Mouse (Mus musculus) WW6 (cell line): Measurements from ENCODE around the gene Rassf10.

Experiments
- DNase-seq: peaks from one replicate; pipeline ENCODE4 v3.0.0-alpha.2; 2013; ENCODE audit warnings: low read depth, low spot score

Gene Rassf10

DNA sequence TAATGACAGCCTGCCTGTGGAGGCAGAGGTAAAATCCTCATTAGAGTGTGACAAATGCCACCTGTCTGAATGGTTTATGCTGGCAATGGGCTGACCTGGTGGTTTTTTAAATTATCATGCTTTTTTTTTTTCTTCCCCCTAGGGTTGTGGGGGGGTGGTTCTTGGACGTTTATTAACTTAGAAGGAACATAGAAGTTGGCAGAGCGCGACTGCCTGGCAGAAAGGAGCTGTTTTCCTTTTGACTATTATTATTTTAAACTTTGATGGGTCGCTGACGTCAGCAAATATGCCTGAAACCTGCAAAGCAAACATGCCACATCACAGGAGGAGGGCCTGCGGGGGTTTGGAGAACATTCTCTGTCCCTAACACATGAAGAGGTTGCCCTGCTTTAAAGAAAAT, 3.9 kb downstream of the Rassf10 start:
- DNase-seq = no peak

DNA sequence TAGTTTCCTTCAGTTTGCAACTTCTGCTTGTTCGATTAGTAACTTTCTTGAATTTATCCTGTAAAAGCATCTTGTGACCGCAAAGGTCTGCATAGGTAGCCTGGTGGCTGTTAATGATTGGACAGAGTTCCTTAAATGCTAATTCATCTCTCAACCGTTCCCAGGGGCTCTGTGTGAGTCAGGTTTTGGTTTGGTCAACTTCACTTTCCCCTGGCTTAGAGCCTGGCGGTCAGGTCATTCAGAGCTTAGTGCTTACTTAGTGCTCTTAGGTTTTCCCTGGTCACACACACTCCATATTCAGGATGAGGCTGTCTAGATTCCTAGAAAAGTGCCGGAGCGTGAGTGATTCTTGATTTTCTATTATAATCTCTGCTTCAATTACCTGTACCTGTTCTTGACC, 12.6 kb downstream of the Rassf10 start:
- no peak for DNase-seq

DNA sequence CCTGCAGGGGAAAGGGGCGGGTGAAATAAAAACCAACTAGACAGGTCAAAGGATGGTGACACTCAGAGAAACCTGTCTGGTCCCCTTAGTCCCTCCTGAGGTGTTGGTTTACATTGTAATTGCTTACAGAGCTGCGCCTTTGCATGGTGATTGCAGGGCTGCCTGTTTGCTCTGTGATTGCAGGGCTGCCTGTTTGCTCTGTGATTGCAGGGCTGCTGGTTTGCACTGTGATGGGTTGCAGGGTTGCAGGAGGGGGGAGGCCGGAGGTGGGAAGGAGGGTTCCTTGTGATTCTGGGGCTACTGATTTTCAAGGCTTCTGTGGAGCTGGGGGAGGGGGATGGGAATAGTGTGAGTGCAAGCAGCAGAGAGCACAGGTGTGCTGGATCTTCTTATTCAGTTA, 13.0 kb downstream of the Rassf10 start:
- DNase-seq = no peak

DNA sequence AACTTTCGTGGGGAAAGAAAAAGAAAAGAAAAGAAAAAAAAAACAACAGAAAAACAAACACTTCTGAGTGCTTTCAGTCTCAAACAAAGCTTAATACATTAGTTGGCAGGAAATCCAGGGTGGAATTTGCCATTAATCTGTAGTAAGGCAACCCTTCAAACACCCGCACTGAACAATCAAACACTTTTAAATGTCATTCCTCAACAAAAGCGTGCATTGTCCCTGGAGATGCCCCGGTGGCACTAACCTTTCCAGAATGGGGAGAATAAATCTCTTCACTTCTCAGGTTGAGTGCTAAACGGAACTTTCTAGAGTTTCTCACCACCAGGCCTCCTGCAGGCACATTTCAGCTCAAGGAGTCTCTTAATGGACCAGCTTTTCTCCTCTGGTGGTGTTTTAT, 29.6 kb downstream of the Rassf10 start:
- DNase-seq = no peak

DNA sequence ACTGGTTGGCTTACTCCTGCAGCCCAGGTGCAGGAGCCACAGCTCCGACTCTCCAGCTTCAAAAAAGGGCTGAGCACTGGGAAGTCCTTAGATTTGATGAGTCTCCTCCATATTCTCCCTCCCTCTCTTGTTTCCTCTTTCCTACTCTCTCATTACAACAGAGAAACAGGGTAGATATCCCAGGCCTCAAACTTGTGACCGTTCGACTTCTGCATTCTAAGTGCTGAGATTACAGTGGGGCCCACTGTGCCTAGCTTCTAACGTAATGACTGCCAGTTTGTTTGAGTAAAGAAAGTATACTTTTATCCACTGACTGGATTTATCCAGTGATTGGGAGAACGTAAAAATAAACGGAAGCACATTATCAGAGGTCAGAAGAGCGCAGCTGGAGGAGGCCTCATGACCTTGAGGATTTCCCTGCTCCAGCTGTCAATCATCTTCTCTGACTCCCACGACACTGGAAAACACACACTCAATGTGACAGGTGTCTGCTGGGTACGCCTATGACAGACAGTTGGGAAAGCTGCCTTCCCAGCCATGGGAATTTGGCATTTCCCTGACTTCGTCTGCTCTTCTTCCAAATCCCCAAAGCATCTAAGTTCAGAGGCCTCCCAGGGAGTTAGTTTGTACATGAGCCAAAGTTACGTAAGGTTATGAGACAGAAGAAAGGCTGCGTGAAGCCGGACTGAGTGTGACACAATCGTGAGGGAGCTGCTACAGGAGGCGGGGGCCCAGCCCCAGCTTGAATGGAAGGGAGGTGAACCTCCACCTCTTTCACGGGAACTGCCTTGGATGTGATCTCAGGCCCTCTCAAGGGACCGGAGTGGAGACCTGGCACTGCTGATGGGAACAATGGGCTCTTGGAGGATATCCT, 31.2 kb downstream of the Rassf10 start:
- no peak for DNase-seq

DNA sequence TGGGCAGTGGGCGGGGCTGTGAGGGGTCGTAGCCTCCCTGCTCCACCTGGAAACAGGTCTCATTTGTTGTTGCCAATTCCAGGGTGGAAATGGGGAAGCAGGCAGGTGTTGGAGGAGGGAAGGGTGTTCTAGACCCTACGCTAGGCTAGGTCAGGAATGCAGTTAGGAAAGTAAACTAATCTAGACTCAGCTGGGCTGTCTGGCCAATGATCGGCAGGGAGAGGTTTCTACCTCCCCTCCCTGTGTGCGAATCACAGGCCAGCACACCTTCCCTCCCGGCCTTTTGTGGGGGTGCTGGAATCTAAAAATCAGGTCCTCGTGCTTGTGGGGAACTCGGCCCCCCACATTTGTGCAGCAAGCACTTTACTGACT, 31.8 kb downstream of the Rassf10 start:
- DNase-seq = no peak

DNA sequence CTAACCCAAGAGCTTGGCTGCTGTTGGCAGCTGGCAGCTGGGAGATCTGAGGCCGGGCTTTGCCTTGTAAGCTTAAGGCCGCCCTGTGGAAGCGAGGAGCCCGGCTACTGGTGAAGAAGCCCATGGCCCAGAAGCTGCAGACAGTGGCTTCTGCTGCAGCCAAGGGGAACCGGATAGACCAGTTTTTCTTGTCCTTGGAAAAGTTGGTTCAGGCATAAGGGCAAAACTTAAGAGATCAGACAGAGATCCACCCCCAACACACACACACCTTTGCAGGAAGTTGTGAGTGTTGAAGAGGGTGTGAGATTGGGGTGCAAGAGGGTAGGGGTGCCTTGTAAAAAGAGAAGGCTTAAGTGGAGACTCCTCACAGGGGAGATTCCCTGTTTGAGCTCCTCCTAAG, 39.2 kb downstream of the Rassf10 start:
- no peak for DNase-seq

DNA sequence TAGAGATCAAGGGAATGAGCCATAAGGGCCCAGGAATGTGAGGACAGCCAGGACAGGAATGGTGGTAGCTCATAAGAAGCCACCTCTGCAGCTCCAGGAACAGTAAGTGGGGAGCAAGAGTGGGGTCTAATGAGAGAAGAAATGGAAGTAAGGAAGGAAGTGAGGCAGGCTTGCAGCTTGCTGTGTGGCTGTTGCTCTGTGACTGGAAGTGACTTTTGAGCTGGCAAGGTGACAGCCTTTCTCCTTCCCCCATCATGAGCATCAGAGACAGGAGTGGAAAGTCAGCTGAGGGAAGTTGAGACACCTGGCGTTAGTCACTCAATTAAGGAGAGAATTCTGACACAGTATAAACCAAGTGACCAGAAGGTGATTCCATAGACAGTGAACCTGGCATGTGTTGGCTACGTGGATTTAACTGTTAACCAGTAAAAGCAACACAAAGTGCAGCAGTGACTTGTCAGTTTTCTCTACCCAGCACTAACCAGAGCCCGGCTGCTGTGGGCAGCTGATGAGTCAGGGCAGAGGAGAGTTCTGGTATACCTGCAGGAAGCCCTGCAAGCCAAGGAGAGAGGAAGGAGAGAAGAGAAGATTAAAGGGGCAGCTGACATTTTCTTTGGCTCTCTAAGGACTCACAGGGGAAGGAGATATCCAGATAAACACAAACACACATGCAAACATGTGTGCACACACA, 49.9 kb downstream of the Rassf10 start:
- DNase-seq = no peak

DNA sequence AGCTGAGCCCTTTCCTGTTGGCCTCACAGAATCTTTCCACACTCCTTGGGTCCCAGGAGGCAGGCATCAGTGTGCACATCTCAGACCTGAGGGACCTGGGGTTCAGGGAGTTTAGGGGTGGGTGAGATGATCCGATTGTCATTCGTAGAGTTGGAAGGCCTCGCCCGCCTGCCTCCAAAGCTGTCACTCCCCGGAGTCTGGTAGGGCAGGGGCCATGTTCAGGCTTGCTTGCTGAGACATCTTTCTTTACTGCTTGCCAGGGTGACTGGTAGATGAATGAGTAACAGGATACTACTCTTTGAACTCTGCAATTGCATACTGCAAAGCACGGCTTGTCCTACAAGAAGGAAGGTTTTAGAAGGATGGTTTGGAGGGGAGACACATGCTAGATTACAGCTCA, 52.0 kb downstream of the Rassf10 start:
- no peak for DNase-seq
